Mouse (Mus musculus): ENCODE data around the gene Dtx4. TPM values are rescaled to one million over a fixed set of nuclear protein-coding genes. Genes with fewer than 3 reads are reported as not detected.

The Dtx4 gene
- total and polyA plus RNA-seq, 3 experiments, result 16.4 to 30.5 (median 21.2) TPM

DNA sequence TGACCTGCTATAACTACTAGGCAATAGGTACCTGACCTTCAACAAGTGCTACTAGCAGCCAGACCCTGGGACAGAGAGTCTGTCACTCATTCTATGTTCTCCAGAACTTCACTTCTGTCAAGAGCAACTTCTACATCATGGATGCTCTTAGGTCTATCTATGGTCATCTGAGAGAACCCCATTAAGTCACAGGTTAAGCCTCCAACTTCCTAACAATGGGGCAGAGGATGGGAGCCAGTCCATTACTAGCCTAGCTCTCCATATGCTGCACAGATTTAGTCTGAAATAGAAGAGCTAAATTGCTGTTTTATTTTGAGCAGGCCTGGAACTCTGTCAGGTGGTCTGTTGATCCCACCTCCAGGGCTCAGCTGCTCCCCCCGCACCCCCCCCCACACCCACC is 2.3 kb downstream of the Dtx4 start:
- Histone ChIP-seq H3K4me1 (ENCODE audit: control insufficient read depth in 1 of 2, insufficient read depth in 2 of 2) (peaks cover 7 to 53% of the 10 kb centered on the region in 2 experiments), H3K4me3 (replicated peaks in 1 of 3; ENCODE audit: low read depth in 2 of 3, low read length in 2 of 3, poor library complexity in 1 of 3) (peak overlapping the region in 2 of 3 experiments; percentile 13 to 96), H3K36me3 (replicated peaks in 1 of 2; ENCODE audit: control insufficient read depth in 1 of 2, insufficient read depth in 1 of 2, low read length in 1 of 2) (peaks cover 0 to 40% of the 10 kb centered on the region in 2 experiments), H3K79me2 (replicated peaks; ENCODE audit: control insufficient read depth, extremely low read depth, insufficient read depth, poor library complexity, severe bottlenecking) (peaks cover 23% of the 10 kb centered on the region), H3K27ac (ENCODE audit: insufficient read depth, low read depth) (no peak overlapping the region), H3K9ac (ENCODE audit: insufficient read depth, low read depth) (0 out of 2 replicates have a peak overlapping the region, but pooled peaks have one; percentile 80), H3K27me3 (replicated peaks) (no peaks in the 10 kb centered on the region), H3K4me2 (ENCODE audit: insufficient read depth, low read depth, poor library complexity, severe bottlenecking) (peak overlapping the region; percentile 83), H3K9me3 (replicated peaks; ENCODE audit: low read length) (no peaks in the 10 kb centered on the region)
- dilution Hi-C loops (cut with MboI; ENCODE audit: extremely low pct_ligation_motif_present, extremely low pct_unique_long_range_greater_than_20kb, low sequenced_read_pairs) (no loop called here), in situ Hi-C loops (cut with MboI; ENCODE audit: low pct_ligation_motif_present, low pct_unique_long_range_greater_than_20kb, low sequenced_read_pairs) (loop anchor here (5.0 to 25.0 kb wide), 3 partner anchors 67 to 487 kb away; no protein-coding TSS in a partner anchor)
- no peak for DNase-seq (ENCODE audit: extremely low read depth)
- TF ChIP-seq SMC3 (IDR thresholded peaks at IDR 0.05; ENCODE audit: low read depth, low read length) (no peak), USF1 (IDR thresholded peaks at IDR 0.05; ENCODE audit: low read depth, low read length) (peak; percentile 8)

DNA sequence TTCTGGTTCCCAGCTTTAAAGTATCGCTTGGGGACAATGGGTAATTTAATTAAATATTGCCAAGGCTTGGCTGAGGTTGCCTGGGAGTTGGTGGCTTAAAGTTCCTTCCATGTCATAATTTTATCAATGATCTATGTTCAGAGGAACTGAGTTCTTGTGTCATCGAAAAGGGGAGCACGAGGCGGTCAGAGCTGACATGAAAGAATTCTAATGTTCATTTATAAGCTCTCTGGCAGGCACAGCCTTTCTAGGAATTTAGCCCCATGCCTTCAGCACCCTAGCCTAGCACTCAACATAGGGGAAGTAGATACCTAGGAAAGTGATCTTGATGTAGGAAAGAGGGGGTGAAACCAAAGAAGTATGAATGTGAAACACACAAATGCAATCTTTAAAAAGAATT is 2.9 kb downstream of the Dtx4 start:
- H3K27me3 ChIP-seq (replicated peaks), result no peaks in the 10 kb centered on the region
- TF ChIP-seq CHD2 (IDR thresholded peaks at IDR 0.05; ENCODE audit: low read length) (no peak), MEF2A (IDR thresholded peaks at IDR 0.05; ENCODE audit: borderline replicate concordance, low read depth, low read length) (no peak), ZMIZ1 (IDR thresholded peaks at IDR 0.05; ENCODE audit: low read depth, low read length) (no peak), ELF1 (IDR thresholded peaks at IDR 0.05; ENCODE audit: low read depth, low read length) (no peak), ETS1 (conservative IDR thresholded peaks at IDR 0.05; ENCODE audit: low read depth, low read length) (no peak), ZNF384 (IDR thresholded peaks at IDR 0.05; ENCODE audit: low read depth, low read length) (no peak), E2F4 (IDR thresholded peaks at IDR 0.05; ENCODE audit: insufficient replicate concordance, low read depth, low read length) (no peak), SMC3 (IDR thresholded peaks at IDR 0.05; ENCODE audit: low read depth, low read length) (no peak), USF2 (conservative IDR thresholded peaks at IDR 0.05; ENCODE audit: low read depth, low read length) (no peak), TBP (conservative IDR thresholded peaks at IDR 0.05; ENCODE audit: low read depth, low read length) (no peak), CHD1 (IDR thresholded peaks at IDR 0.05; ENCODE audit: low read depth, low read length) (no peak), POLR2AphosphoS2 (IDR thresholded peaks at IDR 0.05; ENCODE audit: low read depth, low read length) (no peak), NRF1 (IDR thresholded peaks at IDR 0.05; ENCODE audit: low read depth, low read length) (no peak), MAFK (IDR thresholded peaks at IDR 0.05; ENCODE audit: insufficient replicate concordance, low read length) (no peak), BHLHE40 (IDR thresholded peaks at IDR 0.05; ENCODE audit: low read depth, low read length) (no peak), GABPA (IDR thresholded peaks at IDR 0.05; ENCODE audit: insufficient replicate concordance, low read depth, low read length) (no peak), ZKSCAN1 (IDR thresholded peaks at IDR 0.05; ENCODE audit: borderline replicate concordance, low read depth, low read length) (no peak)
- peaks cover 7 to 57% of the 10 kb centered on the region in 2 experiments for H3K4me1 ChIP-seq (ENCODE audit: control insufficient read depth in 1 of 2, insufficient read depth in 2 of 2)
- dilution Hi-C loops (cut with MboI; ENCODE audit: extremely low pct_ligation_motif_present, extremely low pct_unique_long_range_greater_than_20kb, low sequenced_read_pairs), result no loop called here
- no peaks in the 10 kb centered on the region for H3K9me3 ChIP-seq (replicated peaks; ENCODE audit: low read length)
- peak overlapping the region in 1 of 3 experiments; percentile 96 for H3K4me3 ChIP-seq (replicated peaks in 1 of 3; ENCODE audit: low read depth in 2 of 3, low read length in 2 of 3, poor library complexity in 1 of 3)
- no peak overlapping the region for H3K27ac ChIP-seq (ENCODE audit: insufficient read depth, low read depth)
- no peak overlapping the region for H3K9ac ChIP-seq (ENCODE audit: insufficient read depth, low read depth)
- H3K79me2 ChIP-seq (replicated peaks; ENCODE audit: control insufficient read depth, extremely low read depth, insufficient read depth, poor library complexity, severe bottlenecking), result peaks cover 23% of the 10 kb centered on the region
- H3K4me2 ChIP-seq (ENCODE audit: insufficient read depth, low read depth, poor library complexity, severe bottlenecking), result 0 out of 2 replicates have a peak overlapping the region, but pooled peaks have one; percentile 27
- in situ Hi-C loops (cut with MboI; ENCODE audit: low pct_ligation_motif_present, low pct_unique_long_range_greater_than_20kb, low sequenced_read_pairs), result loop anchor here (5.0 to 25.0 kb wide), 3 partner anchors 66 to 486 kb away; no protein-coding TSS in a partner anchor
- peaks cover 0 to 46% of the 10 kb centered on the region in 2 experiments for H3K36me3 ChIP-seq (replicated peaks in 1 of 2; ENCODE audit: control insufficient read depth in 1 of 2, insufficient read depth in 1 of 2, low read length in 1 of 2)
- no peak for DNase-seq (ENCODE audit: extremely low read depth)

Measured in CH12.LX (cell line).